Mouse (Mus musculus): Measurements from ENCODE around the gene Itpr1.

The Itpr1 gene

DNA sequence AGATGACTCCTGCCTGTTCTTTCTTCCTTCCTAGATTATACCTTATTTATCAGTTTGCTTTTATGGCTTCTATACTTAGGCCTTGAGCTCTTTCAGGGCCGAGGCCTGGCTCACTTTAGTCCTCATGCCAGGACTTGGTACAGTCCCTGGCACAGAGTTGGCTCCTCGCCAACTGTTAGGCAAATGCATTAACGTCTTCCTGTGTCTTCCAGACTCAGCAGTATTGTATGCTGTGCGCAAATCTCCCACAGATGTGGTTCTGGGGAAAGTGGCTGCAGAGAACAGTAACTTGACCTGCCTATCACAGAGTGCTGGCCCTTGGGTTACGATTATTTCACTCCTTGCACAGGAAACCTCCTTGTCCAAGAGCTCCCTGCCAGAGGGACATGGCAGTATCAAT is 27.9 kb downstream of the Itpr1 start:
- DNase-seq (ENCODE audit: low read depth, low spot score), result no peak

DNA sequence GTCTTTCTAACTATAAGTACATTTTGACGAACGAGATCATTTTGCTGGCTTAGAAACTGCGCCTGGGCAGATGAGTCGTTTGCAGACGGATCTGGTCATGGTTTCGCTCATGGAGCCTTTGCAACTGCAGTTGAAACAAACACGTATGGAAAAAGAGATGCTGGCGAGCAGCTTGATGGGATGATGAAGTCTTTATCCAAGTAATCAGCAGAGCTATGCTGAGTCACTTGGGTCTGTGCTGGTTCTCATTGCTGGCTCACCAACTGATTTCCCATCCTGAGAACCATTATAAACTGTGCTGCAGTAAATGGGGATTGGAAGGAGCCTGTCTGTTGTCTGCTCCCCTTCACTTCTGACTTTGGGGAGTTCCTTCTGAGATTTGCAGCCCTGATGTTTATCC is 31.7 kb downstream of the Itpr1 start:
- DNase-seq (ENCODE audit: low read depth, low spot score), result no peak

DNA sequence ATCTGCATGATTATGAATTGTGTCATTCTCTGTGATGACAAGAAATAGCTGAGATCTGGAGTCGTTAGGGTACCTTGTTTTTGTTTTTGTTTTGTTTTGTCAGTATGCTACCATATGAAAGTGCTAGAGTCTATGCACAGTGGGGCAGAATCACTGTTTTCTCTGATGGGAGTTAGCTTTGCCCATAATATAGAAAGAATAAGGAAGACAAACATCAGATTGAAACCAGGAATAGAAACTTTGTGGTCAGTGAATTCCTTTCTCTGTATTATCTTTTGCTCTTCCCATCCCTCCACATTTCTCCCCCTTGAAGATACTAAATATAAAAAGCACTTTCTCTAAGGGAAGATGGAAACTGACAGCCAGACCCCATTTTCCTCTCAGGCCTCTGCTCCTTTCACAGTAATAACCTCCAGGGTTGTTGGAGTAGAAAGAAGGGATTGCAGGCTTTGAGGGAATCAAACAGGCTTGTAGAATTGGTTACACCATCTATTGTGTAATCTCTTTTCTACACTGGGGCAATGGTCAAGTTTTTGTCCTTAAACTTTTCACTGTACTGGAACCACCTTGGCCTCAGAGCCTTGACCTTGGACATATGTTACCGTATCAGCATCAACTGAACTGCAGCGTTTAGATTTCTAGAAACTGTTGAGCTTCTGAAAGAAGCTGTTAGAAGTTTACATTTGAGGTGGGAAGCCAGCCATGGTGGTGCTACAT is 33.6 kb downstream of the Itpr1 start:
- no peak for DNase-seq (ENCODE audit: low read depth, low spot score)

- DNase-seq (ENCODE audit: low read depth, low spot score), result no peak
These were observed 34.3 kb downstream of the Itpr1 start for GRCm38 (mm10) chr6:108247211-108247610.

- DNase-seq (ENCODE audit: low read depth, low spot score), result no peak
These were observed 35.6 kb downstream of the Itpr1 start for GRCm38 (mm10) chr6:108248519-108248918.

- DNase-seq (ENCODE audit: low read depth, low spot score), result no peak
These were observed 36.4 kb downstream of the Itpr1 start for GRCm38 (mm10) chr6:108249031-108249917.

DNA sequence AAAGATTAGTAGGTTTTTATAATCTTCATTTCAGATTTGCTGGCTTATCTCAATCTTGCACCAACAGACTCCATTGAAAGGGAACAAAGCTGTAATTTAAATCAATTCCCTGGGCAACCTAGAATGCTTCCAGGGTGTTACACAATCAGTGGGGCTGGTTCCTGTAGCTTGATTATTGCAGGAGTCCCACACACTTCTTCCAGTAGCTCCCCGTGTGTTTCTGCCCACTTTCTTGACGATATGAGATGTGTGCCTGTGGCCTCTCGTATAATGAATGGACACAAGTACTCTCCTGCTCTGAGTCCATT is 37.0 kb downstream of the Itpr1 start:
- DNase-seq (ENCODE audit: low read depth, low spot score), result no peak

GRCm38 (mm10) chr6:108250416-108250815 is 37.5 kb downstream of the Itpr1 start:
- no peak for DNase-seq (ENCODE audit: low read depth, low spot score)

- no peak for DNase-seq (ENCODE audit: low read depth, low spot score)
These were observed 39.9 kb downstream of the Itpr1 start for GRCm38 (mm10) chr6:108252565-108253360.

DNA sequence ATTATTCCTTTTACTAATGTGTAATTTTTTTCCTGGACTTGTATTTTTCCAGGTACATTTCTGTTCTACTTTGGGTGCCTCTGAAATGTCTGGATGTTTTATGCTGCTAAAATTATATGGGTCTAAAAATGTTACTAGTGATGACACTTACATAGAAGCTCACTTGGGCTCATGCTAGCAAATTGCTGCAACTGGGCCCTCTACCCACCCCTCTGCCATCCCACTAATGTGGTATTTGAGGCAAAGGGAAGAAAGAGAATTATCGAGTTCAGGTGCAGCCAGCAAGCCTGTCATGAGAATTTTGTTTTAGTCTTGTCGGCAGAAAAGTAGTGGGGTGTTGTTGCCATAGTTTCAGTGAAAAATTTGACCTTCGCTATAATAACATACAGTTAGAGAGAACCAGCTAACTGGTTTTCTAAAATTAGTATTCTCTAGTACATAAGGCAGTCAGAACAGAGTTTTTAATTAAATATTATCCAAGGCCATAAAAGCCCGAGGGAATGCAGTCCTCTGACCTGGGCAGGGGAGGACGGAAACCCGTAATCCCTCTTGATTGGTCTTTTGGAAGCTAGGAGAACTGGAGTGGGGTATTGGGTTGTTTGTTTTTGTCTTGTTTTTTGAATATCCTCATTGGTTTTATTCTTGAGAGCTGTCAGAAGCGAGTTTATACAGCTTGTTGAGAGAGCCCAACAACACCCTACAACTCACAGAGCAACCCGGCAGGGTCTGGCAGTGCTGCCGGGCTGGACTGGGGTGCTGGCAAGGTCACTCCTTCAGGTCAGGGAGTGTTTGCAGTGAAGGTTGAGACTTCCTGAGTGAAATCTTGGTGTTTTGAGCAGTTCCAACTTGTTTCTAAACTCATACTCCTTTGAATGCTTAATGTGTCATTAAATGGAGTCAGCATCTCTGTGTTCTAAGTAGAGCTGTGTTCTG is 41.5 kb downstream of the Itpr1 start:
- DNase-seq (ENCODE audit: low read depth, low spot score), result no peak

DNA sequence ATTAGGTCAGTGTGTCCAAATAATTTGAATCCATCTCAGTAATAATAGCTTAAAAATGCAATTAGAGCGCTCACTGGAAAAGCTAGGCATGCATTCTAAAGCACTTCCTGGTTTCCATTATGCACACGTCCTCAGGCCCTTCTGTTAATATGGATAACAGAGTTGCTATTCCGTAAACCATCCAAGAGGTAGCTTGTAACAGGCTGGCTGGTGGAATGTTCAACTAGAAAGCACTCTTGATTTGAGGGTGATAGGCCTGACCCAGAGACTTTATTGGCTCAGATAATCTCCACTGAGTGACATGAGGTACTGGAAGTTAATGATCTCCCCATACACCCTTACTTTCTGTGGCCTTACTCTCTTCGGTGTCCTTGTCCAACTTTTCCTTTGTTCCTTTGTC is 43.0 kb downstream of the Itpr1 start:
- no peak for DNase-seq (ENCODE audit: low read depth, low spot score)

- DNase-seq (ENCODE audit: low read depth, low spot score), result no peak
These were observed 44.3 kb downstream of the Itpr1 start for GRCm38 (mm10) chr6:108257225-108257624.

GRCm38 (mm10) chr6:108258631-108259030 is 45.7 kb downstream of the Itpr1 start:
- DNase-seq (ENCODE audit: low read depth, low spot score), result peak; percentile 63

- peak; percentile 40 for DNase-seq (ENCODE audit: low read depth, low spot score)
These were observed 46.8 kb downstream of the Itpr1 start for GRCm38 (mm10) chr6:108259671-108260070.

DNA sequence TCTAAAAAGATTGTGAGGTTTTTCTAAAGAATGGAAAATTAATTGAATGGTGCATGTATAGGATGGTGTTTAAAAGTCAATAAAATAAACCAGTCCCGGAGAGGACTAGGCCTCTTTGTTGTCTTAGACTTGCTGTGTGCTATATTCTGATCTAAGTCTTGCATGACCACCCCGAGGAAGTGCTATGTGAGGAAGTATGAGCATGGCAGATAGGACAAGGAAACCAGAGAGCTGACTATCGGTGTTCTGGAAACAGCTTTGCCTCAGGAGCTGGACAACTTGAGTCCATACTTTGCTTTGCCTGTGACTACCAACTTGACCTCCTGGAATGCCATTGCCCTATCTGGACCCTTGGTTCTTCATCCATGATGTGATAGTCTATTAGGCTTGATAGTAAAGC is 48.6 kb downstream of the Itpr1 start:
- no peak for DNase-seq (ENCODE audit: low read depth, low spot score)

- DNase-seq (ENCODE audit: low read depth, low spot score), result no peak
These were observed 51.3 kb downstream of the Itpr1 start for GRCm38 (mm10) chr6:108264164-108264563.

DNA sequence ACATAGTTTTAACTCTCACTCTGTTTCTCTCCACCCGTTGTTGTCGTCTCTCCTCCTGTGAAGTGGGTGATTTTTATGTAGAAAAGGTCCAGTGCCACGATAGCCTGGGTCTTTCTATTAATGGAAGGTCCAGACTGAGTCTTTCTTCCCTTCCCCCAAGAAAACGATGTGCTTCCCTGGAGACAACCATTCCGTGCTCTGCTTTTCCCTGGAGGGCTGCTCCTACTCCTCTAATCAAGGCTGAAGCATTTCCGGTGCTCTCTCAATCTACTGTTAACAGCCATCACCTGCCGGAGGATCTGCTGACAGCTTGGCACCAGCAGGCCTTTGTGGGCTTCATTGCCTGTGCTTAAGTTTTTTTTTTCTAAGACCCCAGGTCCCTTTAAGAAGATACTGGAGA is 60.6 kb downstream of the Itpr1 start:
- DNase-seq (ENCODE audit: low read depth, low spot score), result no peak

- no peak for DNase-seq (ENCODE audit: low read depth, low spot score)
These were observed 61.6 kb downstream of the Itpr1 start for GRCm38 (mm10) chr6:108274364-108275084.

- no peak for DNase-seq (ENCODE audit: low read depth, low spot score)
These were observed 64.1 kb downstream of the Itpr1 start for GRCm38 (mm10) chr6:108276880-108277507.
